Mouse (Mus musculus) erythroblast, embryonic 14.5 days (primary cell): ENCODE results near the gene Rnf11.

Source experiments
- GATA1 ChIP-seq: IDR thresholded peaks from 2 replicates; pipeline ENCODE4 v1.6.1; 2012; ENCODE audit warnings: low read length, inconsistent platforms, mixed read lengths
- TAL1 ChIP-seq: IDR thresholded peaks from 3 replicates; pipeline ENCODE4 v1.6.1; 2012; ENCODE audit warnings: low read length, inconsistent platforms, mixed read lengths

GRCm38 (mm10) chr4:109471606-109472005, 12.9 kb downstream of the Rnf11 start:
- no peak for TF ChIP-seq TAL1
- TF ChIP-seq GATA1, result no peak
